Mouse (Mus musculus): ENCODE measurements around the gene Trmt112. TPM values are rescaled to one million over a fixed set of nuclear protein-coding genes. Genes with fewer than 3 reads are reported as not detected.

The Trmt112 gene
- polyA plus RNA-seq (2015; fragmentation: Nextera tagmentation; extraction: Ambion mirVana) = 111 and 122 TPM in 2 replicates

DNA sequence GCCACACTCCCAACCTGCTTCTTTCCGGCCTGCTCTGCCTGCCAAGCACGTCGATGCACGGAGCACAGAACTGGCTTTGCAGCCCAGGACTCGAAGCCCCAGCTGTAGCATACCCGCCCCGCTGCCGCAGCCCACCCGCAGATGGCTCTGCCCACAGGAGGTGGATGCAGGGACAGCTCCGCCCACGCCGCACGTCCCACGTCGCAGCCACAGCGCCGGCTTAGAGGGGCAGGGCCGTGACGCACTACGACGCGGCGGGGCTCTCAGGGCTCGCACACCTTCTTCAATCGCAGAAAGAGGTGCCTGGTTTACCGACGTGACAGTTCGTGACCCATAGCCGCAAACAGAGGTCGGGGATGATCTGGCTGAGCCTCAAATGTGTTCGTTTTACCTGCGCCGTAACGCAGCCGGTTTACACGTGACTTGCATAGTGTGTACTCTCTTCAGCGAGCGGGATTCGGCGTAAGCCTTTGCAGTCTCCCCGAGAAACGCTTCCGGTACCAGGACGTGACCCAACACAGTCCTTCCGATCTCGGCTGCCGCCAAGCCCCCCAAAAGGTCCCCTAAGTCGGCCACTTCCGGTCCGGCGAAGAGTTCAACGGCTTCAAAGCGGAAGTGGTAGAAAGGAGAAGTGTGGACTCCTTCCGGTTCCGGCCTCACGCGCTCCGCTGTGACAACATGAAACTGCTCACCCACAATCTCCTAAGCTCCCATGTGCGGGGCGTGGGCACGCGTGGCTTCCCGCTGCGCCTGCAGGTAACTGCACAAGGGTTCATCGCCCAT lies at the start of gene Trmt112, which contains the start of gene Prdx5:
Gene Trmt112 (plus strand): TSS at position 192 of the 783 bp plus-strand sequence.
Gene Prdx5 (minus strand): TSS at position 600 of the 783 bp plus-strand sequence.
- H3K9ac ChIP-seq (ENCODE audit: low read length) = peak within 1 kb of the TSS; percentile 87
- ATAC-seq (ENCODE audit: insufficient read depth, low FRiP score) = peak; percentile 94

DNA sequence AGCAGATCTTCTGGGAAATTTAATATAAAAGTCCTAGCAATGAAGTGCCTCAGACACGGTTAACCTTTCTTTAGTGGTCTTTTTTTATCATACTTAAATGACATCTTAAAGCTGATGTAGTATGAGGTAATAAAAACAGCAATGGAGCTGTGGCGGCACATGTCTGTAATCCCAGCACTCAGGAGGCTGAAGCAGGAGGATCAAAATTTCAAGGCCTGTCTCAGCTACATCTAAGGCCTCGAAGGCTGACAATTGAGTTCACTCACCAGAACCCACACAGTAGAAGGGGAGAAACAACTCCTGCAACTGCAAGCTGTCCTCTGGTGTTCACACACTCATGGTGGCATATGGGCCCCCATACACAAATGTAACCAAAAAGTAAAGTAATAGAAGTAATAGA lies 49.5 kb upstream of the Trmt112 start:
- Histone ChIP-seq H3K4me1 (ENCODE audit: control insufficient read depth, insufficient read depth, low read length) (peaks cover 4% of the 10 kb centered on the region), H3K4me3 (replicated peaks; ENCODE audit: low read length) (no peak overlapping the region), H3K36me3 (ENCODE audit: control insufficient read depth, insufficient read depth, low read length) (no peaks in the 10 kb centered on the region), H3K27me3 (ENCODE audit: control insufficient read depth, insufficient read depth, low read length) (no peaks in the 10 kb centered on the region), H3K4me2 (ENCODE audit: low read depth, low read length) (no peak overlapping the region), H3K9me3 (replicated peaks; ENCODE audit: control insufficient read depth, low read length) (no peaks in the 10 kb centered on the region), H3K27ac (ENCODE audit: low read length) (no peak overlapping the region), H3K9ac (ENCODE audit: low read length) (no peak overlapping the region)
- WGBS = 80% methylated on average over 3 of the region's 3 CpGs
- ATAC-seq (ENCODE audit: insufficient read depth, low FRiP score) = no peak

More for the DNA sequence above, at the start of gene Trmt112, which contains the start of gene Prdx5:
- H3K9me3 ChIP-seq (replicated peaks; ENCODE audit: control insufficient read depth, low read length) = no peaks in the 10 kb centered on the region
- peak within 1 kb of the TSS; percentile 83 for H3K4me2 ChIP-seq (ENCODE audit: low read depth, low read length)
- no peaks in the 10 kb centered on the region for H3K27me3 ChIP-seq (ENCODE audit: control insufficient read depth, insufficient read depth, low read length)
- peak within 1 kb of the TSS; percentile 100 for H3K27ac ChIP-seq (ENCODE audit: low read length)
- H3K4me3 ChIP-seq (replicated peaks; ENCODE audit: low read length) = peak within 1 kb of the TSS; percentile 72
- H3K36me3 ChIP-seq (ENCODE audit: control insufficient read depth, insufficient read depth, low read length) = peaks cover 3% of the 10 kb centered on the region; the same call in 1 of the 2 replicates
- under 1% methylated on average over 65 of the region's 65 CpGs for WGBS
- peaks cover 24% of the 10 kb centered on the region for H3K4me1 ChIP-seq (ENCODE audit: control insufficient read depth, insufficient read depth, low read length)

DNA sequence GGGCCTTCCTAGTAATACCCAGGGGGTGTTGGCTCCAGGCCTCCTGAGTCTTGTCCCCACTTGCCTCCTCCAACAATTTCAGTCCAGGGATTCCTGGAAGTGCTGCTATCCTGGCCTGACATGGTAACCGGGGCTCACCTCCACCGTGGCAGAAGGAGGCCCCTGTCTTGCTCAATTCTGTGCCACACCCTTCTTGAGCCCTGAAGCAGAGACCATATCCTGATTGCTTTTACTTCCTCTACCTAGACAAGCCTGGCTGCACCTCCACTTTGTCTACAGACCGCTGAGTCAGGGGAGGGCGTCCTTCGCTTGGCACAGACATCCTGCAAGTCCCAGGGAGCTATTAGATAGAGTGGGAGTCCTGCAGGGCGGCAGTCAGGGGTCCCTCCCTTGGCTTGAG lies 48.8 kb upstream of the Trmt112 start:
- H3K27me3 ChIP-seq (ENCODE audit: control insufficient read depth, insufficient read depth, low read length) = no peaks in the 10 kb centered on the region
- H3K4me3 ChIP-seq (replicated peaks; ENCODE audit: low read length) = no peak overlapping the region
- peak overlapping the region; percentile 36; the same call in 1 of the 2 replicates for H3K27ac ChIP-seq (ENCODE audit: low read length)
- no peak overlapping the region for H3K9ac ChIP-seq (ENCODE audit: low read length)
- WGBS = 59% methylated on average over 6 of the region's 6 CpGs
- peak; percentile 61; the same call in 1 of the 2 replicates for ATAC-seq (ENCODE audit: insufficient read depth, low FRiP score)
- no peaks in the 10 kb centered on the region for H3K36me3 ChIP-seq (ENCODE audit: control insufficient read depth, insufficient read depth, low read length)
- peaks cover under 1% of the 10 kb centered on the region for H3K4me1 ChIP-seq (ENCODE audit: control insufficient read depth, insufficient read depth, low read length)
- H3K4me2 ChIP-seq (ENCODE audit: low read depth, low read length) = no peak overlapping the region
- no peaks in the 10 kb centered on the region for H3K9me3 ChIP-seq (replicated peaks; ENCODE audit: control insufficient read depth, low read length)

DNA sequence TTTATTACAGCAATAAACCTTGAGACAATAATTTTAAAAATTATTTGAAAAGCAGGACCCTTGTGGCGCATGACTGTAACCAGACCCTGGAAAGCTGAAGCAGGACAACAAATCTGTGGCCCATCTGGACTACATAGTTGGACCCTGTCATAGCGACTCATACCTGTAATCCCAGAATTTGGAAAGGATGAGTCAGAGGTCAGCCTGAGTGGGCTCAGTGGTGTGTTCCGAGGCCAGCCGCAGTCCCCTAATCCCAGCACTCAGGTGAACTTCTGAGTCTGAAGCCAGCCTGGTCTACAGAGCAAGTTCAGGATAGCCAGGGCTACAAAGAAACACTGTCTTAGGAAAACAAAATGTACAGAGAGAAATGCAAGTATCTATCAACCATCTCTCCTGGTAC lies 48.0 kb upstream of the Trmt112 start:
- no peaks in the 10 kb centered on the region for H3K9me3 ChIP-seq (replicated peaks; ENCODE audit: control insufficient read depth, low read length)
- no peaks in the 10 kb centered on the region; the same call in none of the 2 replicates for H3K4me1 ChIP-seq (ENCODE audit: control insufficient read depth, insufficient read depth, low read length)
- H3K27ac ChIP-seq (ENCODE audit: low read length) = no peak overlapping the region
- 88% methylated on average over 4 of the region's 4 CpGs for WGBS
- no peak overlapping the region for H3K4me2 ChIP-seq (ENCODE audit: low read depth, low read length)
- no peaks in the 10 kb centered on the region for H3K27me3 ChIP-seq (ENCODE audit: control insufficient read depth, insufficient read depth, low read length)
- no peak for ATAC-seq (ENCODE audit: insufficient read depth, low FRiP score)
- H3K4me3 ChIP-seq (replicated peaks; ENCODE audit: low read length) = no peak overlapping the region
- H3K36me3 ChIP-seq (ENCODE audit: control insufficient read depth, insufficient read depth, low read length) = no peaks in the 10 kb centered on the region
- H3K9ac ChIP-seq (ENCODE audit: low read length) = no peak overlapping the region

DNA sequence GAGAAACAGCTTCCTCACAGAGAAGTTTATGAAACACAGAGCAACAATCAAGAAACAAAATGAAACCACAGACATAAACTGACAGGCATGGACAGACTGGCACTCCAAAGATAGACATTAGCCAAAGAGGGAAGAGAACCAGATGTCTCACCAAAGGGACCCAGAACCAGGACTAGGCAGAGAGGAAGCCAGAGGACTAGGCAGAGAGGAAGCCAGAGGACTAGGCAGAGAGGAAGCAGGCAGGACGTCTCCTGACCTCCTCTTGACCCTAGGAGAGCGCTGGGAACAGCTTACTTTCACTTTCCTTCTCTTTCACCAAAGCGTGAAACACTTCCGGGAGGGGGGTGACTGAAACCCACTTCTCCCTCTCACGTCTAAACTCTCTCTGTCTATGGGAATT lies 40.1 kb upstream of the Trmt112 start:
- H3K9ac ChIP-seq (ENCODE audit: low read length) = peak overlapping the region; percentile 68
- H3K4me3 ChIP-seq (replicated peaks; ENCODE audit: low read length) = peak overlapping the region; percentile 38
- H3K27me3 ChIP-seq (ENCODE audit: control insufficient read depth, insufficient read depth, low read length) = no peaks in the 10 kb centered on the region
- H3K36me3 ChIP-seq (ENCODE audit: control insufficient read depth, insufficient read depth, low read length) = no peaks in the 10 kb centered on the region
- peak overlapping the region; percentile 43 for H3K27ac ChIP-seq (ENCODE audit: low read length)
- no peaks in the 10 kb centered on the region for H3K4me1 ChIP-seq (ENCODE audit: control insufficient read depth, insufficient read depth, low read length)
- H3K9me3 ChIP-seq (replicated peaks; ENCODE audit: control insufficient read depth, low read length) = no peaks in the 10 kb centered on the region
- peak; percentile 60; the same call in 1 of the 2 replicates for ATAC-seq (ENCODE audit: insufficient read depth, low FRiP score)
- 5% methylated on average over 5 of the region's 5 CpGs for WGBS
- peak overlapping the region; percentile 57 for H3K4me2 ChIP-seq (ENCODE audit: low read depth, low read length)

DNA sequence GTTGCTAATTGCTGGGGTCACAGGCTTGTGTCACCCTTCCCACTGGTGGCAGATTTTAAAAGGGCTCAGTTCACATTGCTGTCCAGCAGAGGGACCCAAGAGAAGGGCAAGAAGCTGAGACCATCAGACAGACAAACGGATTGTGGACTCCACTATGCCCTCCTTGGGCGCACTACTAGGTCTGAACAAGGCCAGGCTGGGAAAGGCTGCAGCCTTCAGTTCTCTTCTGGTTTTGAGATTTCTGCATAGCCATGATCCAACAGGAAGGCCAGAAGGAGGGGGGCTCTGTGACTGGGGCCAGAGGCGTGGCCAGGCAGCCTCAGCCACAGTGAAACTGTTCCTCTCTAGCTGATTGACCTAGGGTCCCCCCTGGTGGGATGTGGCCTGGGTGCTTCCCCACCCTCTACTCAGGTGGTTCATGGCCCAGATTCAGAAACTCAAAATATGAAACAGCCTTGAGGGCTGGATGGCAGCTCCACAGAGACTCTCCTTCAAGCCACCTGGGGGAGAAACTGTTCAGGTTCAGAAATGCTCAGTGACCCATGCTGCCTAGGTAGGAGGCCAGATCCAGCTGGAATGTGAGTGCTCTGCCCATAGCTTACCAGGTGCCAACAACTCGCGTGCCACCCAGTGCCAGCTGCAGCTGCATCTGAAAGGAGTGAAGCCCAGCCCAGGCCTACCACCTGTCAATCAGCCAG lies 37.8 kb upstream of the Trmt112 start:
- Histone ChIP-seq H3K4me3 (replicated peaks; ENCODE audit: low read length) (no peak overlapping the region), H3K4me2 (ENCODE audit: low read depth, low read length) (no peak overlapping the region), H3K4me1 (ENCODE audit: control insufficient read depth, insufficient read depth, low read length) (no peaks in the 10 kb centered on the region), H3K36me3 (ENCODE audit: control insufficient read depth, insufficient read depth, low read length) (no peaks in the 10 kb centered on the region), H3K27ac (ENCODE audit: low read length) (no peak overlapping the region), H3K9me3 (replicated peaks; ENCODE audit: control insufficient read depth, low read length) (no peaks in the 10 kb centered on the region), H3K9ac (ENCODE audit: low read length) (no peak overlapping the region), H3K27me3 (ENCODE audit: control insufficient read depth, insufficient read depth, low read length) (no peaks in the 10 kb centered on the region)
- ATAC-seq (ENCODE audit: insufficient read depth, low FRiP score) = peak; percentile 40; the same call in 1 of the 2 replicates
- 54% methylated on average over 5 of the region's 5 CpGs for WGBS

DNA sequence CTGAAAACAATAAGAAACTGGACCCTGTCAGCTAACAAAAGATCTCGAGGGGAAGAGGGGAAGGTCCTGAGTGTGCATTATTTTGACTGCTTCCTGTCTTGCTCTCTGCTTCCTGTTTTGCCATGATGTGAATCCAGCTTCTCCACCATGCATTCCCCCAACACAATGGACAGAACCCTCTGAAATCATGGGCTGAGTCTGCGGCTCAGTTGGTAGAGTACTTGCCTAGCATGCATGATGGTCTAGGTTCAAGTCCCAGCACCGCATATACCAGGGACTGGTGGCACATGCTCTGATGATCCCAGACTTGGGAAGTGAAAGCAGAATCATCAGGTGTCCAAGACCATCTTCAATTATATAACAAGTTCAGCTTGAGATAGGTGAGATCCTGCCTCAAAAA lies 36.8 kb upstream of the Trmt112 start:
- Histone ChIP-seq H3K4me3 (replicated peaks; ENCODE audit: low read length) (no peak overlapping the region), H3K27me3 (ENCODE audit: control insufficient read depth, insufficient read depth, low read length) (no peaks in the 10 kb centered on the region), H3K4me2 (ENCODE audit: low read depth, low read length) (no peak overlapping the region), H3K27ac (ENCODE audit: low read length) (no peak overlapping the region), H3K9ac (ENCODE audit: low read length) (no peak overlapping the region), H3K36me3 (ENCODE audit: control insufficient read depth, insufficient read depth, low read length) (no peaks in the 10 kb centered on the region), H3K4me1 (ENCODE audit: control insufficient read depth, insufficient read depth, low read length) (no peaks in the 10 kb centered on the region), H3K9me3 (replicated peaks; ENCODE audit: control insufficient read depth, low read length) (no peaks in the 10 kb centered on the region)
- ATAC-seq (ENCODE audit: insufficient read depth, low FRiP score) = no peak
- WGBS = 68% methylated on average over 3 of the region's 3 CpGs

DNA sequence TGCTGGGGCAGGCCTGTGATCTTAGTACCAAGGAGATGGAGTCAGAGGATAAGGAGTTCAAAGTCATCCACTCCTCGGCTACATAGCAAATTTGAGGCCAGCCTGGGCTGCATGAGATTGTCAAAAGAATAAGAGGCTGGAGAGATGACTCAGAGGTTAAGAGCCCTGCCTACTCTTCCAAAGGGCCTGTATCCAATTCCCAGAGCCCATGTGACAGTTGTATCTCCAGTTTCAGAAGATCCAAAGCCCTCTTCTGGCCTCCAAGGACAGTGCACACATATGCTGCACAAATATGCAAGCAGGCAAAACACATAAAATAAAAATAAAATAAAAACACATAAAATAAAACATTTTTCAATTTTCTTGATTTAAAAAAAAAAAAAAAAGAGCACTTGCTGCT lies 35.2 kb upstream of the Trmt112 start:
- Histone ChIP-seq H3K4me3 (replicated peaks; ENCODE audit: low read length) (no peak overlapping the region), H3K9me3 (replicated peaks; ENCODE audit: control insufficient read depth, low read length) (no peaks in the 10 kb centered on the region), H3K27ac (ENCODE audit: low read length) (no peak overlapping the region), H3K9ac (ENCODE audit: low read length) (no peak overlapping the region), H3K36me3 (ENCODE audit: control insufficient read depth, insufficient read depth, low read length) (no peaks in the 10 kb centered on the region), H3K4me1 (ENCODE audit: control insufficient read depth, insufficient read depth, low read length) (no peaks in the 10 kb centered on the region), H3K4me2 (ENCODE audit: low read depth, low read length) (no peak overlapping the region), H3K27me3 (ENCODE audit: control insufficient read depth, insufficient read depth, low read length) (no peaks in the 10 kb centered on the region)
- no peak for ATAC-seq (ENCODE audit: insufficient read depth, low FRiP score)
- 70% methylated on average over 1 of the region's 1 CpGs for WGBS

DNA sequence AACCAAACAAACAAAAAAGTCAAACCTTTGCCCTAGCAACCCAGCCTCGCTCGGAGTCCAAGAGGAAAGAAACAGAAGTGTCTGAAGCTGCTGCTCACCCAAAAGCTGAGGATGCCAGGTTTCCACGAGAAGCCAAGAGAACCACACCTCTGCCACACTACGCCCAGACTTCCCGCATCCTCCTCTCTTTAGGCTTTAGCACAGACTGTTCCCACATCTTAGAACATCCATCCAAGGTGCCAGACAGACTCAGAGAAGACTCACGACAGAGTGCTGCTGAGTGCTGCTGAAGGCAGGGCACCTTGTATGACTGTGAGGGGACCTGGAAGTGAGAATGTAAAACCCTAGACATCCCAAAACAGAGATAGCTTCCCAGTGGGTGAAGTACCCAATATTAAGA lies 33.7 kb upstream of the Trmt112 start:
- Histone ChIP-seq H3K4me1 (ENCODE audit: control insufficient read depth, insufficient read depth, low read length) (no peaks in the 10 kb centered on the region), H3K9ac (ENCODE audit: low read length) (no peak overlapping the region), H3K9me3 (replicated peaks; ENCODE audit: control insufficient read depth, low read length) (no peaks in the 10 kb centered on the region; the same call in 1 of the 2 replicates), H3K27me3 (ENCODE audit: control insufficient read depth, insufficient read depth, low read length) (no peaks in the 10 kb centered on the region), H3K27ac (ENCODE audit: low read length) (no peak overlapping the region), H3K4me2 (ENCODE audit: low read depth, low read length) (no peak overlapping the region), H3K36me3 (ENCODE audit: control insufficient read depth, insufficient read depth, low read length) (no peaks in the 10 kb centered on the region), H3K4me3 (replicated peaks; ENCODE audit: low read length) (no peak overlapping the region)
- no peak for ATAC-seq (ENCODE audit: insufficient read depth, low FRiP score)
- WGBS = 80% methylated on average over 6 of the region's 6 CpGs
